In genomic region chr6:149010766-149011301, GRCm38 (mm10) we compare ENCODE assay signal across 8 mouse cellular contexts.
DNase-seq lines count a peak whose midpoint lies in the region; ATAC-seq lines count a peak whose summit lies in the region.

No protein-coding gene starts in this region.

- peak; percentile 5 for DNase-seq in adrenal gland, postnatal 10 days
- no peak for DNase-seq in adrenal gland, postnatal 36 days
- peak; percentile 21 for DNase-seq in layer of hippocampus, adult 11-12 months (ENCODE audit: low spot score)
- no peak for DNase-seq in layer of hippocampus, adult 8-10 months (ENCODE audit: low spot score in 2 of 2)
- peak; percentile 59 for DNase-seq in Muller cell, postnatal 12 days (ENCODE audit: inconsistent ontology term)
- DNase-seq in splenic B cell, adult 2 months (ENCODE audit: low read depth, low spot score) = peak; percentile 63
- no peak for DNase-seq in urinary bladder, postnatal 25 days (ENCODE audit: low spot score)

- H3K4me1 ChIP-seq in hindbrain, embryonic 16.5 days (ENCODE audit: control insufficient read depth, insufficient read depth, low read depth, low read length) = no peaks in the 10 kb centered on the region

- H3K36me3 ChIP-seq in hindbrain, embryonic 16.5 days (ENCODE audit: control insufficient read depth, insufficient read depth, low read length) = peaks cover 32% of the 10 kb centered on the region
- peaks cover 15% of the 10 kb centered on the region; the same call in 1 of the 2 replicates for H3K36me3 ChIP-seq in splenic B cell, adult 2 months (ENCODE audit: control insufficient read depth, insufficient read depth, low read length, poor library complexity, severe bottlenecking)

- no peak overlapping the region for H3K4me3 ChIP-seq in hindbrain, embryonic 16.5 days (ENCODE audit: low read length)

- ATAC-seq in hindbrain, embryonic 16.5 days = 0 out of 2 replicates have a peak, but pooled peaks have one; percentile 42

- H3K4me2 ChIP-seq in hindbrain, embryonic 16.5 days (ENCODE audit: low read length) = no peak overlapping the region

- no peak overlapping the region for H3K27ac ChIP-seq in hindbrain, embryonic 16.5 days (ENCODE audit: low read depth, low read length)

- no peak overlapping the region for H3K9ac ChIP-seq in hindbrain, embryonic 16.5 days (ENCODE audit: low read depth, low read length)

- no peaks in the 10 kb centered on the region for H3K9me3 ChIP-seq in hindbrain, embryonic 16.5 days (ENCODE audit: control insufficient read depth, low read length)

- H3K27me3 ChIP-seq in hindbrain, embryonic 16.5 days (replicated peaks; ENCODE audit: control insufficient read depth, insufficient read depth, low read length) = no peaks in the 10 kb centered on the region
- no peaks in the 10 kb centered on the region for H3K27me3 ChIP-seq in splenic B cell, adult 2 months (ENCODE audit: control insufficient read depth, insufficient read depth, low read length, poor library complexity, severe bottlenecking)

Comparison
In these comparisons a context has a peak if more than half of its experiments do, and no peak if none do; other contexts are left out.
1. DNase-seq: peak in adrenal gland, postnatal 10 days (single experiment), layer of hippocampus, adult 11-12 months (single experiment), Muller cell, postnatal 12 days (single experiment) and splenic B cell, adult 2 months (single experiment); none in adrenal gland, postnatal 36 days (0 of 2), layer of hippocampus, adult 8-10 months (0 of 2) and urinary bladder, postnatal 25 days (single experiment).